Mouse (Mus musculus): ENCODE data around the gene Fam53b. TPM values are rescaled to one million over a fixed set of nuclear protein-coding genes. Genes with fewer than 3 reads are reported as not detected.

Gene Fam53b
- total RNA-seq, 1 experiment = 8.6 TPM

DNA sequence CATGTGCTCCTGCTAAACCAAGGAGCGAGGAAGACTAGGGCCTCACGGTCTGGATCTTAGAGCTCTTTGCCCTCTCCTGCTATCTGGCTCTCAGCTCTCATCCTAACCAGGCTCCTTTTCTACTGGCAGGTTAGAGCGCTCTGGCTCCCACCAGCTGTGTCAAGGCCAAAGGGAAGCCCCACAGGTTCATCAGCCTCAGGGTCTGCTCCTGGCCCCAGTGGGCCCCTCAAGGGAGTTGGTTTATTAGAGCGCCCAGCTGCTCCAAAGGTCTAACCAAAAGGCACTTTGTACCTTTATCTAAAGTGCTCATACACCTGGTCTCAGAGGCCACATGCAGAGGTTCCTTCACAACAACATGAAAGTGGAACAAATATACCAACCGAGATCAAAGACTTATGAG, 57.4 kb downstream of the Fam53b start:
- no peak overlapping the region for H3K4me3 ChIP-seq (ENCODE audit: insufficient read depth in 1 of 2, low read depth in 1 of 2, low read length in 2 of 2, poor library complexity in 1 of 2, severe bottlenecking in 1 of 2)
- H3K27ac ChIP-seq (ENCODE audit: insufficient read depth, low read depth, low read length, poor library complexity, severe bottlenecking) = no peak overlapping the region
- no peaks in the 10 kb centered on the region for H3K4me1 ChIP-seq (ENCODE audit: control insufficient read depth in 2 of 2, insufficient read depth in 2 of 2, low read length in 2 of 2, poor library complexity in 1 of 2)
- peaks cover 5% of the 10 kb centered on the region for H3K36me3 ChIP-seq (ENCODE audit: control insufficient read depth, insufficient read depth, low read length, poor library complexity, severe bottlenecking)
- no peak for TF ChIP-seq HCFC1 (IDR thresholded peaks at IDR 0.05; ENCODE audit: borderline replicate concordance, insufficient read depth, low read length)
- no peak for TF ChIP-seq CHD2 (IDR thresholded peaks at IDR 0.05; ENCODE audit: low read depth, low read length)
- TF ChIP-seq ZNF384 (IDR thresholded peaks at IDR 0.05; ENCODE audit: low read depth, low read length) = no peak
- no peak for TF ChIP-seq MAFK (IDR thresholded peaks at IDR 0.05; ENCODE audit: insufficient read depth, low read depth, low read length)
- TF ChIP-seq ZC3H11A (IDR thresholded peaks at IDR 0.05; ENCODE audit: borderline replicate concordance, low read depth, low read length) = no peak
- in situ Hi-C loops (cut with MboI; ENCODE audit: low sequenced_read_pairs in 2 of 2, unreplicated experiment in 2 of 2) = no loop called here
- H3K9me3 ChIP-seq (ENCODE audit: control insufficient read depth, insufficient read depth, low read depth, low read length) = no peaks in the 10 kb centered on the region
- no peak overlapping the region for H3K9ac ChIP-seq (ENCODE audit: insufficient read depth, low read depth, low read length, poor library complexity, severe bottlenecking)
- no peak for DNase-seq (ENCODE audit: low read depth, low spot score)

DNA sequence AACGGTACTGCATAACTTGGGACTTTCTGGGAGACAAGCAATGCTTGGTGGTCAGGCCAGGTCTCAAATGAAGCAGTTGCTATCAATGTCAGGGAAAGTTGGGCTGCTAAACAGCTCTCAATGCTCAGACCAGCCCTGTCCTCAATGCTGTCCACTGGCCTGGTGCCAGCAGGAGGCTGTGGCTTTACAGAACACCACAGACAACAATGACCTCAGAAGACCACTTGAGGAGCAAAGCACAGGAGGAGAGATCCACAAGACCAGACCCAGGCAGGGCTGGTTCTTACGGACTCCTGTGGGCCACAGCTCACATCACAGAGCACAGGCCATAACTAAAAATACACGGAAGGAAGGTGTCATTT, 59.3 kb downstream of the Fam53b start:
- Histone ChIP-seq H3K9ac (ENCODE audit: insufficient read depth, low read depth, low read length, poor library complexity, severe bottlenecking) (no peak overlapping the region), H3K9me3 (ENCODE audit: control insufficient read depth, insufficient read depth, low read depth, low read length) (no peaks in the 10 kb centered on the region), H3K4me3 (ENCODE audit: insufficient read depth in 1 of 2, low read depth in 1 of 2, low read length in 2 of 2, poor library complexity in 1 of 2, severe bottlenecking in 1 of 2) (no peak overlapping the region), H3K4me1 (ENCODE audit: control insufficient read depth in 2 of 2, insufficient read depth in 2 of 2, low read length in 2 of 2, poor library complexity in 1 of 2) (no peaks in the 10 kb centered on the region), H3K27ac (ENCODE audit: insufficient read depth, low read depth, low read length, poor library complexity, severe bottlenecking) (no peak overlapping the region), H3K36me3 (ENCODE audit: control insufficient read depth, insufficient read depth, low read length, poor library complexity, severe bottlenecking) (peaks cover 3% of the 10 kb centered on the region)
- no peak for DNase-seq (ENCODE audit: low read depth, low spot score)
- no peak for TF ChIP-seq HCFC1 (IDR thresholded peaks at IDR 0.05; ENCODE audit: borderline replicate concordance, insufficient read depth, low read length)
- no peak for TF ChIP-seq MAFK (IDR thresholded peaks at IDR 0.05; ENCODE audit: insufficient read depth, low read depth, low read length)
- no peak for TF ChIP-seq ZC3H11A (IDR thresholded peaks at IDR 0.05; ENCODE audit: borderline replicate concordance, low read depth, low read length)
- TF ChIP-seq ZNF384 (IDR thresholded peaks at IDR 0.05; ENCODE audit: low read depth, low read length) = no peak
- TF ChIP-seq CHD2 (IDR thresholded peaks at IDR 0.05; ENCODE audit: low read depth, low read length) = no peak
- in situ Hi-C loops (cut with MboI; ENCODE audit: low sequenced_read_pairs in 2 of 2, unreplicated experiment in 2 of 2) = no loop called here

- DNase-seq (ENCODE audit: low read depth, low spot score) = no peak
- in situ Hi-C loops (cut with MboI; ENCODE audit: low sequenced_read_pairs in 2 of 2, unreplicated experiment in 2 of 2) = no loop called here
- Histone ChIP-seq H3K27ac (ENCODE audit: insufficient read depth, low read depth, low read length, poor library complexity, severe bottlenecking) (no peak overlapping the region), H3K9me3 (ENCODE audit: control insufficient read depth, insufficient read depth, low read depth, low read length) (no peaks in the 10 kb centered on the region), H3K4me3 (ENCODE audit: insufficient read depth in 1 of 2, low read depth in 1 of 2, low read length in 2 of 2, poor library complexity in 1 of 2, severe bottlenecking in 1 of 2) (no peak overlapping the region), H3K36me3 (ENCODE audit: control insufficient read depth, insufficient read depth, low read length, poor library complexity, severe bottlenecking) (peaks cover 3% of the 10 kb centered on the region), H3K4me1 (ENCODE audit: control insufficient read depth in 2 of 2, insufficient read depth in 2 of 2, low read length in 2 of 2, poor library complexity in 1 of 2) (no peaks in the 10 kb centered on the region), H3K9ac (ENCODE audit: insufficient read depth, low read depth, low read length, poor library complexity, severe bottlenecking) (no peak overlapping the region)
- TF ChIP-seq MAFK (IDR thresholded peaks at IDR 0.05; ENCODE audit: insufficient read depth, low read depth, low read length) (no peak), HCFC1 (IDR thresholded peaks at IDR 0.05; ENCODE audit: borderline replicate concordance, insufficient read depth, low read length) (no peak), ZNF384 (IDR thresholded peaks at IDR 0.05; ENCODE audit: low read depth, low read length) (no peak), CHD2 (IDR thresholded peaks at IDR 0.05; ENCODE audit: low read depth, low read length) (no peak), ZC3H11A (IDR thresholded peaks at IDR 0.05; ENCODE audit: borderline replicate concordance, low read depth, low read length) (no peak)
These were observed 59.9 kb downstream of the Fam53b start for GRCm38 (mm10) chr7:132753518-132754388.

GRCm38 (mm10) chr7:132751716-132752115, 62.0 kb downstream of the Fam53b start:
- TF ChIP-seq HCFC1 (IDR thresholded peaks at IDR 0.05; ENCODE audit: borderline replicate concordance, insufficient read depth, low read length) = no peak
- no peak for TF ChIP-seq MAFK (IDR thresholded peaks at IDR 0.05; ENCODE audit: insufficient read depth, low read depth, low read length)
- TF ChIP-seq ZC3H11A (IDR thresholded peaks at IDR 0.05; ENCODE audit: borderline replicate concordance, low read depth, low read length) = no peak
- TF ChIP-seq ZNF384 (IDR thresholded peaks at IDR 0.05; ENCODE audit: low read depth, low read length) = no peak
- no peak overlapping the region for H3K4me3 ChIP-seq (ENCODE audit: insufficient read depth in 1 of 2, low read depth in 1 of 2, low read length in 2 of 2, poor library complexity in 1 of 2, severe bottlenecking in 1 of 2)
- H3K27ac ChIP-seq (ENCODE audit: insufficient read depth, low read depth, low read length, poor library complexity, severe bottlenecking) = no peak overlapping the region
- H3K9me3 ChIP-seq (ENCODE audit: control insufficient read depth, insufficient read depth, low read depth, low read length) = no peaks in the 10 kb centered on the region
- H3K36me3 ChIP-seq (ENCODE audit: control insufficient read depth, insufficient read depth, low read length, poor library complexity, severe bottlenecking) = no peaks in the 10 kb centered on the region
- no peak for DNase-seq (ENCODE audit: low read depth, low spot score)
- H3K9ac ChIP-seq (ENCODE audit: insufficient read depth, low read depth, low read length, poor library complexity, severe bottlenecking) = no peak overlapping the region
- no peaks in the 10 kb centered on the region for H3K4me1 ChIP-seq (ENCODE audit: control insufficient read depth in 2 of 2, insufficient read depth in 2 of 2, low read length in 2 of 2, poor library complexity in 1 of 2)
- in situ Hi-C loops (cut with MboI; ENCODE audit: low sequenced_read_pairs in 2 of 2, unreplicated experiment in 2 of 2) = no loop called here
